Mouse (Mus musculus) T-helper 17 cell (primary cell): Measurements from ENCODE around the gene Ctsf.

Source experiments
- in situ Hi-C, 2 experiments: fragments of 300-600 bp; cut with MboI, MseI; formaldehyde crosslinking; loops; 1 replicate in 1 of 2; 2 replicates in 1 of 2; pipeline ENCODE4 v1.15.1; 2025; ENCODE audit warnings: high pct_unique_total_duplicates in 2 of 2

The Ctsf gene

GRCm38 (mm10) chr19:4847490-4847889 lies 7.4 kb upstream of the Ctsf start:
- in situ Hi-C loops: loop anchor here in 1 of 2 experiments (10.0 kb wide), 1 partner anchor 223 kb away; the partner anchor contains the start of gene Rce1

GRCm38 (mm10) chr19:4849800-4850199 lies 5.1 kb upstream of the Ctsf start:
- in situ Hi-C loops: loop anchor here in 1 of 2 experiments (10.0 kb wide), 1 partner anchor 225 kb away; the partner anchor contains the start of gene Rce1

- in situ Hi-C loops: no loop called here
These were observed 4.6 kb upstream of the Ctsf start for GRCm38 (mm10) chr19:4850281-4850680.

GRCm38 (mm10) chr19:4855470-4855820 lies 515 bp downstream of the Ctsf start:
- in situ Hi-C loops: no loop called here

DNA sequence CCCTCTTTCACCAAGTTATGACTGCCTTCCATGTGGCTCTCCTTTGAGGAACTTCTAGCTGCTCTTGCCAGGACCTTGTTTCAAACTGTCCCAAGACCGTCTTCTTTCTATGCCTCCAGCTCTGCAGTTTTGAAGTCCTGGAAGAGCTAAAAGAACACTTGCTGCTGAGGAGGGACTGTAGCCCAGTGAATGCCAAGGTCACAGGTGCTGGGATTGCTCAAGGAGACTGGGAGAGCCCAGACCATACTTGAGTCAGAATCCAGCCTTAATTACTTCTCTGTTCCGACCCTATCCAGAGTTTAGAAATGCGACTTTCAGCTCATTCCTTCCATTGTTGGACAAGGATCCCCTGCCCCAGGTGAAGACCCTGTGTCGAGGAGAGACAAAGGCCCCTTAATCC lies 1.0 kb downstream of the Ctsf start:
- in situ Hi-C loops: no loop called here

GRCm38 (mm10) chr19:4859081-4859480 lies 4.2 kb downstream of the Ctsf start:
- in situ Hi-C loops: no loop called here

- in situ Hi-C loops: no loop called here
These were observed 8.1 kb downstream of the Ctsf start for GRCm38 (mm10) chr19:4863048-4863447.

DNA sequence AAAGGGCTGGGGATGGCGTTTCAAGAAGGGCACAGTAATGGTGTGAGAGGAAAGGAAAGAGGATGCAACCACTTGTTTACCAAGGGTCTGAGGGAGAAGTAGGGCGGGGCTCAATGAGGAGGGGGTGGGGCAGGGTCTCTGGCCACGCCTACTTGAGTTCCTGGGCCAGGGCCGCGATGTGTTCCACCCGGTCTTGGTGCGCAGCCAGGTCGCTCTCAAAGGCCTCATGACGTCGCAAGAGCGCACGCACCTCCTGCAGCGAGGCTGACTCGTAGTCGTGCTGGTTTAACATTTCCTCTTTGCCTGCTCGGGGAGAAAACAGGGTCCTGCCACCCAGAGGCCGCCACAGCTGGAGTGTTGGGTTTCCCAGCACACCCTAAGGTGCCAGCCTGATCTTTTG lies 10.2 kb downstream of the Ctsf start:
- in situ Hi-C loops: no loop called here

DNA sequence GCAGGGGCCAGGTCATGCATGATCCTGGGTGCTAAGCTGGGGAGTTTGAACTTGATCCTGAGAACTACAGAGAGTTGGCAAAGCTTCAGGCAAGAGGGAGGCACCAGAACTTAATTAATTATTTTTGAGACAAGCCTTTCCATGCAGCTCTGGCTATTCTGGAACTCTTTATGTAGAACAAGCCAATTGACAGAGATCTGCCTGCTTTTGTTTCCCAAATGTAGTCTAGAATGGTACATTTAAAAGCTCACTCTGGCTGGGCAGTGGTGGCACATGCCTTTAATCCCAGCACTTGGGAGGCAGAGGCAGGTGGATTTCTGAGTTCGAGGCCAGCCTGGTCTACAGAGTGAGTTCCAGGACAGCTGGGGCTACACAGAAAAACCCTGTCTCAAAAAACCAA lies 19.7 kb downstream of the Ctsf start:
- in situ Hi-C loops: loop anchor here in 1 of 2 experiments (25.0 kb wide), 1 partner anchor 1288 kb away; no protein-coding TSS in a partner anchor

- in situ Hi-C loops: loop anchor here in 1 of 2 experiments (25.0 kb wide), 1 partner anchor 1286 kb away; no protein-coding TSS in a partner anchor
These were observed 21.3 kb downstream of the Ctsf start for GRCm38 (mm10) chr19:4876241-4876640.

- in situ Hi-C loops: loop anchor here in 1 of 2 experiments (25.0 kb wide), 1 partner anchor 1286 kb away; no protein-coding TSS in a partner anchor
These were observed 21.8 kb downstream of the Ctsf start for GRCm38 (mm10) chr19:4876755-4877154.

DNA sequence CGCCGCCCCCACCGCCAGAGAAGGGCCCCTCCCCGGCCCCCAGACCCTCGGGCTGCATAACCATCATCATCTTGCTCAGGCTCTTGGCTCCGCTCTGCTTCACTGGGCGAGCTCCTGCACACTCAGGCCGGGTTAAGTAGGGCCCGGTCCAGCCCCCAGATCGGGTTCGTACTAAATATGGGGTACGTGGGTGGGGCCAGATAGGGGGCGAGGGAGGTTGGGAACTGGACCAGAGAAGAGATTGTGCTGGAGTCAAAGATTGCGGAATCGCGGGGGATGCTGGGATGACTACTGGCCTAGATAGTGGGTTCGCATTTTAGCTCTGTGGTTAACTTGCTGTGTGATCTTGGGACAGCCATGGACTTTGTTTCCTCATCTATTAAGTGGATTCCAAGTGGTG lies 22.9 kb downstream of the Ctsf start, which contains the start of gene Actn3:
Actn3 (minus strand) TSS at position 125 of the 400 bp plus-strand sequence.
- in situ Hi-C loops: loop anchor here in 1 of 2 experiments (25.0 kb wide), 1 partner anchor 1285 kb away; no protein-coding TSS in a partner anchor

GRCm38 (mm10) chr19:4878405-4879323 lies 23.7 kb downstream of the Ctsf start, which contains the start of gene Zdhhc24:
TSS of gene Zdhhc24 (plus strand) at chr19:4878668.
- in situ Hi-C loops: loop anchor here in 1 of 2 experiments (25.0 kb wide), 1 partner anchor 1284 kb away; no protein-coding TSS in a partner anchor

- in situ Hi-C loops: loop anchor here in 1 of 2 experiments (25.0 kb wide), 1 partner anchor 1283 kb away; no protein-coding TSS in a partner anchor
These were observed 24.4 kb downstream of the Ctsf start for GRCm38 (mm10) chr19:4879324-4879703.

DNA sequence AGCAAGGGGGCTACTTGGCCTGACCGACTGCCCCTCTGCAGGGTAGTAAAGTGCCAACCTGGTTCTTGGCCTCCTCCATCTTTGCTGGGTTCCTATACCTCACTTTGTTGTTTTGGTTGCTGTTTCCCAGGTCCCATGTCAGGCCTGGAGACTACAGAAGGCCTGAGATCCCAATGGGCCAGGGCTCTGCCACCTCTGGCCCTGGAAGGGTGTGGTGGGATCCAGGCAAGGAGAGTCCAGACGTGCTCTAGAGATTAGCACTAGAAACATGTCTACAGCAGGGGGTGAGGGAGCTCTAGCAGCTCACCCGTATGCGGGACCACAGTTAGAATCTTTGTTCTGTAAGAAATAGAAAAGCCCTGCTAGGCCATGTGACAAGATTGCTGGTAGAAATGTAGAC lies 29.0 kb downstream of the Ctsf start:
- in situ Hi-C loops: loop anchor here in 1 of 2 experiments (25.0 kb wide), 1 partner anchor 1278 kb away; no protein-coding TSS in a partner anchor

- in situ Hi-C loops: loop anchor here in 1 of 2 experiments (25.0 kb wide), 1 partner anchor 1273 kb away; no protein-coding TSS in a partner anchor
These were observed 34.9 kb downstream of the Ctsf start for GRCm38 (mm10) chr19:4889791-4890190.

- in situ Hi-C loops: loop anchor here in 1 of 2 experiments (25.0 kb wide), 1 partner anchor 1271 kb away; no protein-coding TSS in a partner anchor
These were observed 36.9 kb downstream of the Ctsf start for GRCm38 (mm10) chr19:4891798-4892197.

- in situ Hi-C loops: loop anchor here in 1 of 2 experiments (25.0 kb wide), 1 partner anchor 1265 kb away; no protein-coding TSS in a partner anchor
These were observed 42.0 kb downstream of the Ctsf start for GRCm38 (mm10) chr19:4896780-4897520.

GRCm38 (mm10) chr19:4898972-4899371 lies 44.0 kb downstream of the Ctsf start:
- in situ Hi-C loops: loop anchor here in 1 of 2 experiments (25.0 kb wide), 1 partner anchor 1263 kb away; no protein-coding TSS in a partner anchor

- in situ Hi-C loops: loop anchor here in 1 of 2 experiments (10.0 to 25.0 kb wide), 2 partner anchors 1262 to 1735 kb away; no protein-coding TSS in a partner anchor
These were observed 45.0 kb downstream of the Ctsf start for GRCm38 (mm10) chr19:4899888-4900287.
